Mouse (Mus musculus): ENCODE measurements around the gene Sgcd.

DNA sequence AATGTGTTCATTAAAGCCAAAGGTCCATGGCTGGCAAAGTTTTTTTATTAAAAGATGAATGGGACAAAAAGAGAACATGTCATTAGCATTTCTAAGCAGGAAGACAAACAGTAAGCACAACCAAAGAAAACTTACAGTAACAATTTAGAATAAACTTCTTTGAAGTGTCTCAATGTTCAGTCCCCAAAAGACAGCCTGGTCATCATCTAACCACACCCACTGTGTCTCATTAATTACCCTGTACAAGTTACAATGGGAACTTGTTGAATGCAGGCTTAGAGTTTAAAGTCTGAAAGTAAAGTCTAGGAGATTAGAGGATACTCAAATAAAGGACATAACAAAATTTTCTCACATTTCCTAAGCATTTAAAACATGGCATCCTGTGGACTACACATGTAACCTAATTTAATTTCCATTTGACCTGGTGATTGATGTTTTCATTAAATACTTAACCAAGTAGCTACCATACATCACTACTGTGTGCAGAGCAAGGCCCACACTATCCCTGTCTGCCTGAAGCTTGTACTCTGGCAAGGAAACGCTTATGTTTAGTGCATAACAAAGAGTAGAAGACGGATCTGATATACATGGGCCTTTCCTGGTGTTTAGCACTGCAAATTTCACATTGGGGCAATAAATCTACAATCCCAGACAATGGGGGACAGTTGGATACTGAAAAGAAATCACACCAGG is 347.1 kb downstream of the Sgcd start:
- TF ChIP-seq POLR2A (IDR thresholded peaks at IDR 0.05; ENCODE audit: borderline replicate concordance, control insufficient read depth, low read depth, low read length) (no peak), CTCF (IDR thresholded peaks at IDR 0.05; ENCODE audit: control insufficient read depth, insufficient read depth, low read length) (no peak)
